Mouse (Mus musculus) G1E (cell line): ENCODE measurements around the gene Ccdc9b. TPM values are rescaled to one million over a fixed set of nuclear protein-coding genes. Genes with fewer than 3 reads are reported as not detected.

Experiments
- ATAC-seq: 2 replicates; pipeline ENCODE4 v1.8.0; 2016; ENCODE audit warnings: mild to moderate bottlenecking; ENCODE audit not compliant: insufficient number of reproducible peaks, poor library complexity, low FRiP score, severe bottlenecking; ENCODE audit errors: extremely low read depth
- DNase-seq: peaks from one replicate; pipeline ENCODE4 v3.0.0; 2012; ENCODE audit warnings: low spot score
- H3K27me3 ChIP-seq: 2 replicates; pipeline ENCODE4 v1.6.1; 2012; ENCODE audit warnings: mild to moderate bottlenecking, low read length, inconsistent platforms; ENCODE audit not compliant: insufficient read depth
- H3K36me3 ChIP-seq: replicated peaks from 2 replicates; pipeline ENCODE3; 2012; ENCODE audit warnings: mild to moderate bottlenecking, inconsistent platforms
- H3K4me1 ChIP-seq: 2 replicates; pipeline ENCODE4 v1.6.1; 2012; ENCODE audit warnings: low read depth, low read length, inconsistent platforms, mixed read lengths; ENCODE audit not compliant: insufficient read depth
- H3K4me3 ChIP-seq: 2 replicates; pipeline ENCODE4 v1.5.1; 2012; ENCODE audit warnings: low read depth, mild to moderate bottlenecking, inconsistent platforms, low read length, moderate library complexity, mixed read lengths
- H3K9me3 ChIP-seq: replicated peaks from 2 replicates; pipeline ENCODE4 v1.6.1; 2012; ENCODE audit warnings: inconsistent platforms
- CTCF ChIP-seq: IDR thresholded peaks from 2 replicates; pipeline ENCODE4 v1.5.1; 2012; ENCODE audit warnings: low read depth, low read length, inconsistent platforms, mixed read lengths
- GATA1 ChIP-seq: IDR thresholded peaks from 2 replicates; pipeline ENCODE4 v1.6.1; 2012; ENCODE audit warnings: borderline replicate concordance, low read length, inconsistent platforms, mixed read lengths
- GATA2 ChIP-seq: IDR thresholded peaks from 2 replicates; pipeline ENCODE4 v1.6.1; 2012; ENCODE audit warnings: low read depth, low read length, inconsistent platforms, borderline replicate concordance
- POLR2AphosphoS5 ChIP-seq: IDR thresholded peaks from 2 replicates; pipeline ENCODE4 v1.6.1; 2012; ENCODE audit warnings: low read depth, low read length, inconsistent platforms; ENCODE audit not compliant: insufficient replicate concordance
- TAL1 ChIP-seq: conservative IDR thresholded peaks from 2 replicates; pipeline ENCODE4 v1.6.1; 2012; ENCODE audit warnings: low read depth, low read length, inconsistent platforms, mixed read lengths
- polyA plus RNA-seq: library from polyadenylated mRNA; stranded (reverse); fragments of >175 nt; gene quantifications from 2 replicates; pipeline ENCODE4 v1.2.3, GENCODE M21; 2012
- total RNA-seq, 2 experiments: library from RNA; stranded (forward) in 1 of 2; stranded (reverse) in 1 of 2; fragments of 200-1000 nt in 1 of 2; fragments of >200 nt in 1 of 2; fragmentation: Nextera tagmentation in 1 of 2; gene quantifications; 2 replicates each; pipeline ENCODE4 v1.2.3; 2014 to 2017

The Ccdc9b gene
- total RNA-seq (2014; fragmentation: Nextera tagmentation) (not detected in 2 replicates), total RNA-seq (2017) (0.05 and 0.06 TPM in 2 replicates), polyA plus RNA-seq (not detected in 2 replicates)

DNA sequence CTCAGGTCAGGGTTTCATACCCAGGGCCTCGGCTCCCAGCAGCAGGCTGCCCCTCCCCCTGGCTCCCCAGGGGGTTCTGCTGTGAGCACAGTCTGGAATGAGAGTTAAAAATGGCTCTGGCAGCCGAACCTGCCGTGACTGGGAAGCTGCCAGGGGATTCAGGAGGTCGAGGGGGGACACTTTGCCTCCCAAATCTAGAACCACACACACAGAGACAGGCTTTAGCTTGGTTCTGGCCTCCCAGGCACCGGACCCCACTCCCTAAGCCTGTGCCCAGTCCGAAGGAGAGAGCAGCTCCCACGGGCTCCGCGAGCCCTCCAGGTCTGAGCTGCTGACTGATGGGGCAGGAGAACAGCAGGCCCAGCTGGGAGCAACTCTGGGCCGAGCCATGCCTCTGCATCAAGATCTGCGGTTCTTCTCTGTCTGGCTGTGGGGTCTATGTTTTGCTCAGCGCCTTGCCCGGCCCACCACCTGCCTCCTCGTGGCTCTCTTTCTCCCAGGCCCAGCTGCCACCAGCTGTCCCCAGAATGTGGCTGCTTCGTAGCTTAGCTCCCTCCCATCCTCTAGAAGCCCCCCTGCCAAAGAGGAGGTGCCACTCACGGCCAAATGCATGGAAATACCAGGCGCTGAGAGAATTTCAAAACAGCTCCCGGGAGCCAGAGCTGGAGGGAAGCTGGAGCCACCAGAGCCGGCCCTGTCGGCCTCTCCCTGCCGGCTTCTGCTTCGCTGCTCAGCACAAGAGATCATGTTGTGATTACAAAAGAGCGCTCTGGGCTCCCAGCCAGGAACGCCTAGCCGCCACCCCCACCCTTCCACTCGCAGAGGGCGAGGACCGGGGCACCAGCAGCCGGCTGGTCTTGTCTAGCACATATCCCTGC is at the start of gene Ccdc9b:
TSS of gene Ccdc9b (minus strand) at position 756 of the 878 bp plus-strand sequence.
- Histone ChIP-seq H3K36me3 (no peaks in the 10 kb centered on the region), H3K27me3 (peaks cover 87% of the 10 kb centered on the region), H3K9me3 (no peaks in the 10 kb centered on the region), H3K4me1 (peaks cover 36% of the 10 kb centered on the region), H3K4me3 (no peak within 1 kb of the TSS)
- no peak for TF ChIP-seq POLR2AphosphoS5
- TF ChIP-seq GATA1, result no peak
- no peak for TF ChIP-seq CTCF
- TF ChIP-seq TAL1, result no peak
- no peak for TF ChIP-seq GATA2
- no peak for ATAC-seq
- DNase-seq, result peak; percentile 69

DNA sequence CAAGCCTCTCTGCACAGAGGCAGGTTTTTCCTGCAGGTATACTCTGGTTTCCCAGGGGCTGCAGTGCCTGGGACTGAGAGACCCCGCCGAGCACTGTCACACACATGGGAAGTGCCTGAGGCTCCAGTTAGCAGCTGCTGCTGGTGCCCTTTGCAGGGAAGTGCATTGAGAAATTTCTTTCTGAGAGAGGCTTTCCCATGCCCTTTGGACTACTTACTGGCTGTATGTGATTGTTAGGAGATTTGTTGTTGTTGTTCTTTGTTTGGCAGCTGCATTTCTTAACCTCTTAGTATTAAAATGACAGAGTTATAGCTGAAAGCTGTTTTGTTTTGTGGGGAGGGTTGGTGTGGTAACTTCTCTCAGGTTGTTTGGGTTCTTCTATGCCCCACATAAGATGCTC is 48.4 kb upstream of the Ccdc9b start:
- Histone ChIP-seq H3K4me1 (peaks cover 22% of the 10 kb centered on the region), H3K27me3 (peaks cover 19% of the 10 kb centered on the region), H3K36me3 (peaks cover 8% of the 10 kb centered on the region), H3K4me3 (no peak overlapping the region), H3K9me3 (no peaks in the 10 kb centered on the region)
- no peak for TF ChIP-seq POLR2AphosphoS5
- TF ChIP-seq GATA2, result no peak
- TF ChIP-seq GATA1, result no peak
- TF ChIP-seq TAL1, result no peak
- no peak for TF ChIP-seq CTCF
- no peak for DNase-seq
- ATAC-seq, result no peak

DNA sequence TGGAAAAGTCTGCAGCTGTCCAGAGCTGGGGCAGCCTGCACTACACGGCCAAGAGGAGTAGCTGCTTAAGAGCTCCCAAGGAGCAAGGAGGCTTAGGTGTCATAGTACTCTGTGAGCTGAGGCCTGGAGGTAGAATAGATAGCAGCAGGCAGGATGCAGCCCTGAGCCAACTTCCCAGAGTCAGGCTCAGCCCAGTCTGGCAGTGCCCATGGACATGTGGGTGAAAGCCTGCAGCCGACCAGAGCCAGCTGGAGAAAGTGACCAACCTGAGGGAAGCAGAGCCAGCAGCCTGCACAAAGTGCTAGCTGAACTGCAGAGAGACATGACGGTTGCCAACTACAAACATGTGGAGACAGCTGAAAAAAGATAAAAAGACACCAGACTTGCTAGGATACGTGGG is 44.4 kb upstream of the Ccdc9b start:
- no peaks in the 10 kb centered on the region for H3K4me1 ChIP-seq
- H3K36me3 ChIP-seq, result no peaks in the 10 kb centered on the region
- H3K4me3 ChIP-seq, result no peak overlapping the region
- no peaks in the 10 kb centered on the region for H3K9me3 ChIP-seq
- peaks cover 30% of the 10 kb centered on the region for H3K27me3 ChIP-seq
- ATAC-seq (no peak), DNase-seq (no peak)
- TF ChIP-seq CTCF, result no peak
- no peak for TF ChIP-seq GATA2
- no peak for TF ChIP-seq GATA1
- TF ChIP-seq TAL1, result no peak
- TF ChIP-seq POLR2AphosphoS5, result no peak

DNA sequence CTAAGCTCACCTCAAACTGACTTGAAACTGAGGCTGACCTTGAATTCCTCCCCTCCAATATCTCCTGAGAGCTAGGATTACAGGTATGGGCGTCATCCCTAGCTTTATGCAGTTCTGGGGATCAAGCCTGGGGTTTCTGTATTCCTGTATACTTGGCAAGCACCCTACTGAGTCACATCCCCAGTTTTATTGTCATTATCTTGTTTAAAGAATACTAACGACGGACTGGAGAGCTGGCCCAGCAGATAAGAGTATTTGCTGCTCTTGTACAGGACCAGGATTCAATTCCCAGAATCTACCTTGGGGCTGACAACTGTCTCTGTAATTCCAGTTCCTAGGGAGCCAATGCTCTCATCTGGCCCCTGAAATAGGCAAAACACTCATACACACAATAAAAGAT is 43.3 kb upstream of the Ccdc9b start:
- Histone ChIP-seq H3K36me3 (no peaks in the 10 kb centered on the region), H3K9me3 (no peaks in the 10 kb centered on the region), H3K4me1 (no peaks in the 10 kb centered on the region), H3K27me3 (peaks cover 23% of the 10 kb centered on the region), H3K4me3 (no peak overlapping the region)
- ATAC-seq (no peak), DNase-seq (no peak)
- TF ChIP-seq POLR2AphosphoS5 (no peak), GATA2 (no peak), CTCF (no peak), GATA1 (no peak), TAL1 (no peak)

DNA sequence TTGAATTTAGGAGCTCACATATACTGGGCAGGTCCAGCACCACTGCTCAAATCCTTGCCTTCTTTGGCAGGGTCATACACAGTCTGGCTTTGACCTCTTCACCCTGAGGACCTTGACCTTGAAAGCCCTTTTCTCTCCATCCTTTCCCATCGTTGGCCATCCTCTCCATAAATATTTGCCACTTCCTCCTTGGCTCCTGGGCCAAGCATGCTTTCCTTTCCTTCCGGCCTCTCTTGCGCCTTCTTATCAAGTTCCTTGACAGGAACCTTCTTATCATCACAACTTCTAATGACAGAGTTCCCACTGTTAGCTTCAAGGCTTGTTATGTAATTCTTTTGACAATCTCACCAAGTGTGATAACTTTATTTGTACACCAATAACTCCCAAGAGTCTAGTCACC is 42.7 kb upstream of the Ccdc9b start:
- ATAC-seq, result no peak

DNA sequence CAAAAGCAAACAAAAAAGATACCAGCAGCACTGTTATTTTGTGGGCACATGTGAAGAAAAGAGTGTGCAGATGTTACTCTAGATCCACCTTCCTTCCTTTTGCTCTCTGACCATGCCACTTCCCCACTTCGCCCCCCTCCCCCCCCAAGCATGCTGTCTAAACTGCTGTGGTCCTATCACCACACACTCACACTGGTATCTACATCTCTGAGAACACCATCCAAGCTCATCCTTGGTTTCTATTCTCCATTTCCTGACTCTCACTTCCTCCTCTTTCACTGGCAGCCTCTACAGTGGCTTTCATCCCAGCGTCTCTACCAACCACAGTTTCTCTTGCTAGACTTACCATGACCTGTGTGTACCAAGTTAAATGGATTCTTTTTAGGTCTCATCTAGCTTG is 42.0 kb upstream of the Ccdc9b start:
- no peak overlapping the region for H3K4me3 ChIP-seq
- TF ChIP-seq CTCF (no peak), GATA1 (no peak), POLR2AphosphoS5 (no peak), GATA2 (no peak)
- peaks cover 20% of the 10 kb centered on the region for H3K27me3 ChIP-seq
- H3K9me3 ChIP-seq, result no peaks in the 10 kb centered on the region
- ATAC-seq (no peak), DNase-seq (no peak)
- H3K36me3 ChIP-seq, result no peaks in the 10 kb centered on the region
- no peaks in the 10 kb centered on the region for H3K4me1 ChIP-seq

More for the DNA sequence above, 42.7 kb upstream of the Ccdc9b start:
- no peak for DNase-seq
- H3K9me3 ChIP-seq, result no peaks in the 10 kb centered on the region
- no peaks in the 10 kb centered on the region for H3K36me3 ChIP-seq
- H3K4me1 ChIP-seq, result no peaks in the 10 kb centered on the region
- no peak overlapping the region for H3K4me3 ChIP-seq
- H3K27me3 ChIP-seq, result peaks cover 20% of the 10 kb centered on the region
- TF ChIP-seq CTCF (no peak), GATA1 (no peak), POLR2AphosphoS5 (no peak), GATA2 (no peak), TAL1 (no peak)
